Mouse (Mus musculus) cerebellum, adult 2 months (tissue): ENCODE data around the gene Spats1. TPM values are rescaled to one million over a fixed set of nuclear protein-coding genes. Genes with fewer than 3 reads are reported as not detected.

Source experiments
- DNase-seq, 2 experiments: peaks; one replicate each; pipeline ENCODE4 v3.0.0; 2021
- H3K27ac ChIP-seq: fragments of 200-500 bp; 2 replicates; pipeline ENCODE4 v1.5.1; 2012; ENCODE audit warnings: low read length, control low read depth, inconsistent platforms; ENCODE audit not compliant: insufficient read depth
- H3K27me3 ChIP-seq: fragments of 200-500 bp; 2 replicates; pipeline ENCODE4 v1.6.1; 2012; ENCODE audit warnings: inconsistent platforms, mild to moderate bottlenecking, low read length, moderate library complexity; ENCODE audit not compliant: control insufficient read depth, insufficient read depth
- H3K4me1 ChIP-seq: fragments of 200-500 bp; 2 replicates; pipeline ENCODE4 v1.6.1; 2011; ENCODE audit warnings: low read length; ENCODE audit not compliant: control insufficient read depth, insufficient read depth
- H3K4me3 ChIP-seq: fragments of 200-500 bp; replicated peaks from 2 replicates; pipeline ENCODE3; 2011; ENCODE audit warnings: mild to moderate bottlenecking, low read depth, low read length, control low read depth; ENCODE audit not compliant: insufficient read depth
- CTCF ChIP-seq: fragments of 200-500 bp; IDR thresholded peaks from 2 replicates; pipeline ENCODE4 v1.5.1; 2011; ENCODE audit warnings: low read depth, mild to moderate bottlenecking, control low read depth, low read length, moderate library complexity, borderline replicate concordance; ENCODE audit not compliant: insufficient read depth
- POLR2A ChIP-seq: fragments of 200-500 bp; IDR thresholded peaks from 2 replicates; pipeline ENCODE4 v1.6.1; 2011; ENCODE audit warnings: low read length, control low read depth, borderline replicate concordance; ENCODE audit not compliant: insufficient read depth
- WGBS: fragments of 180-500 bp; shearing (Covaris S2); methylation state at CpG from one replicate; pipeline ENCODE4 v1.1.7; 2018; 5-methylcytosine and 5-hydroxymethylcytosine counted together
- polyA plus RNA-seq: library from polyadenylated mRNA; depleted of rRNA; stranded (reverse); fragments of >200 nt; gene quantifications from 2 replicates; pipeline ENCODE4 v1.2.3, GENCODE M21; 2012

The Spats1 gene
- polyA plus RNA-seq, 1 experiment, result 2.6 TPM

GRCm38 (mm10) chr17:45502324-45502723 is 27.1 kb upstream of the Spats1 start:
- DNase-seq, result no peak
- WGBS, result 57% methylated on average over 4 of the region's 4 CpGs
- no peak for TF ChIP-seq POLR2A
- no peak for TF ChIP-seq CTCF

GRCm38 (mm10) chr17:45500981-45501380 is 25.8 kb upstream of the Spats1 start:
- 39% methylated on average over 4 of the region's 4 CpGs for WGBS
- Histone ChIP-seq H3K4me3 (no peak overlapping the region), H3K27me3 (no peaks in the 10 kb centered on the region), H3K27ac (no peak overlapping the region), H3K4me1 (no peaks in the 10 kb centered on the region; the same call in 1 of the 2 replicates)
- DNase-seq, result no peak
- TF ChIP-seq CTCF, result no peak
- no peak for TF ChIP-seq POLR2A

More at GRCm38 (mm10) chr17:45502324-45502723, 27.1 kb upstream of the Spats1 start:
- peaks cover 5% of the 10 kb centered on the region for H3K4me1 ChIP-seq
- no peak overlapping the region for H3K4me3 ChIP-seq
- no peak overlapping the region for H3K27ac ChIP-seq
- no peaks in the 10 kb centered on the region for H3K27me3 ChIP-seq

DNA sequence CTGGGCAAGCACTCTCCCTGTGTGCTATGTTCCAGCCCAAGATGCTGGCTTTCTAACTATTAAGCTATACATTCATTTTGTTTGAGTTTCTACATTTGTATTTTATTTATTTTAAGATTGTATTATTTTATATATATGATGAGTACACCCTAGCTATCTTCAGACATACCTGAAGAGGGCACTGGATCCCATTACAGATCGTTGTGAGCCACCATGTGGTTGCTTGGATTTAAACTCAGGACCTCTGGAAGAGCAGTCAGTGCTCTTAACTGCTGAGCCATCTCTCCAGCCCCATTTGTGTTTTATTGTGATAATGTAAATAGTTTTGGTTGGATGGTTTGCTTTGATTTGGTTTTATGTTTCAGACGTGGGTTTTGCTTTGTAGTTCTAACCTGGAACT is 24.3 kb upstream of the Spats1 start:
- DNase-seq, result no peak
- Histone ChIP-seq H3K4me1 (no peaks in the 10 kb centered on the region), H3K27me3 (no peaks in the 10 kb centered on the region), H3K4me3 (no peak overlapping the region), H3K27ac (no peak overlapping the region)
- TF ChIP-seq POLR2A, result no peak
- no peak for TF ChIP-seq CTCF
- 57% methylated on average over 2 of the region's 2 CpGs for WGBS

DNA sequence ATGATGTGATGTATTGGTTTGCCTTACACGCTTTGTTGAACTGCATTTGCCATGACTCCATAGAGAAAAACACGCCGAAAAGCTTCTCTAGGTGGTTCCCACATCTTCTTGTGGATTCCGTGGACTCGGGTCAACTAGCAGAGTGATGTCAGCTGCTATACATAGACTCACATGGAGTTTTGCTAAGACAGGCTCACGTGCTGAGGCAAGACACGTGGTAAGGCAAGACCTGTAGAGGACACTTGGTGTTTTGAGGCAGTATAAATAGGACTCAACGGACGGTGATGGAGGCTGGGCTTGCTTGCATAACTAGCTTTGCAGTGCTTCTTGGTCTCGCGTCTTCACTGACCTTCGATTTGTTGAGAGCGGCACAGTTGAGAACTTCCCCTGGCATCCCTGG is 23.2 kb upstream of the Spats1 start:
- TF ChIP-seq CTCF (no peak), POLR2A (no peak)
- Histone ChIP-seq H3K4me3 (no peak overlapping the region), H3K27ac (no peak overlapping the region), H3K27me3 (no peaks in the 10 kb centered on the region), H3K4me1 (no peaks in the 10 kb centered on the region)
- DNase-seq, result no peak
- 77% methylated on average over 13 of the region's 13 CpGs for WGBS

- WGBS, result 80% methylated on average over 11 of the region's 11 CpGs
- Histone ChIP-seq H3K4me1 (no peaks in the 10 kb centered on the region), H3K27me3 (no peaks in the 10 kb centered on the region), H3K4me3 (no peak overlapping the region), H3K27ac (no peak overlapping the region)
- no peak for DNase-seq
- no peak for TF ChIP-seq POLR2A
Measured at GRCm38 (mm10) chr17:45495398-45495797, 20.2 kb upstream of the Spats1 start.

GRCm38 (mm10) chr17:45490532-45491154 is 15.4 kb upstream of the Spats1 start:
- Histone ChIP-seq H3K27ac (no peak overlapping the region), H3K4me3 (no peak overlapping the region), H3K4me1 (no peaks in the 10 kb centered on the region), H3K27me3 (no peaks in the 10 kb centered on the region)
- TF ChIP-seq POLR2A (no peak), CTCF (no peak)
- DNase-seq, result no peak
- WGBS, result 70% methylated on average over 13 of the region's 13 CpGs

DNA sequence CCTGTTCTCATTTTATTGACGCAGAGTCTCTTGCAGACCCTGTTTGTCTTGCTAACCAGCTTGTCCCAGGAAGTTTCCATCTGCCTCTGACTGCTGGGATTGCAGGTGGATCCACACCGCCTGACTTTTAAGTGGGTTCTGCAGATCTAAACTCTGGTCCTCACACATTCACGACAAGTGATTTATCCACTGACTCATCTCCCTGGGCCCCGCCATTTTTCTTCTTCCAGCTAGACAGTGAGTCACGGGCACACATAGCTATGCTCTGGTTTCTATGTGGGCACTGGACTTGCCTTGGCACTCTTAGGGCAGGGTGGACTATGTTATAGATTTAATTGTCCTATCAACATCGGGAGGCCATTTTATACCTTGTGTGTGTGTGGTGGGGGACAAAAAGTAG is 14.5 kb upstream of the Spats1 start:
- Histone ChIP-seq H3K27ac (no peak overlapping the region), H3K27me3 (no peaks in the 10 kb centered on the region), H3K4me3 (no peak overlapping the region), H3K4me1 (no peaks in the 10 kb centered on the region)
- TF ChIP-seq CTCF (no peak), POLR2A (no peak)
- 83% methylated on average over 6 of the region's 6 CpGs for WGBS
- DNase-seq, result no peak

GRCm38 (mm10) chr17:45488321-45489254 is 13.4 kb upstream of the Spats1 start:
- no peak for DNase-seq
- H3K27me3 ChIP-seq, result no peaks in the 10 kb centered on the region
- no peaks in the 10 kb centered on the region for H3K4me1 ChIP-seq
- H3K4me3 ChIP-seq, result no peak overlapping the region
- no peak overlapping the region for H3K27ac ChIP-seq
- TF ChIP-seq CTCF (no peak), POLR2A (no peak)
- 84% methylated on average over 23 of the region's 23 CpGs for WGBS

GRCm38 (mm10) chr17:45487216-45487615 is 12.0 kb upstream of the Spats1 start:
- TF ChIP-seq POLR2A (no peak), CTCF (no peak)
- H3K27me3 ChIP-seq, result no peaks in the 10 kb centered on the region

More at GRCm38 (mm10) chr17:45487216-45487615, 12.0 kb upstream of the Spats1 start:
- no peak overlapping the region for H3K4me3 ChIP-seq
- 19% methylated on average over 5 of the region's 5 CpGs for WGBS
- H3K27ac ChIP-seq, result no peak overlapping the region
- DNase-seq, result no peak
- H3K4me1 ChIP-seq, result no peaks in the 10 kb centered on the region
